Mouse (Mus musculus) liver, embryonic 14.5 days (tissue): ENCODE measurements around the gene Plvap. TPM values are rescaled to one million over a fixed set of nuclear protein-coding genes. Genes with fewer than 3 reads are reported as not detected.
A peak's percentile ranks its signal among the peaks of the same experiment; 100 is the strongest.

Source experiments
- ATAC-seq: fragments of 200-750 bp; cut with Nextera tagmentation; 2 replicates; pipeline ENCODE4 v1.8.0; 2017; ENCODE audit warnings: moderate number of reproducible peaks, mild to moderate bottlenecking, moderate library complexity; ENCODE audit not compliant: insufficient read depth
- DNase-seq, 3 experiments: peaks; one replicate each; pipeline ENCODE4 v3.0.0-alpha.2; 2012 to 2013; ENCODE audit warnings: low read depth in 3 of 3, low spot score in 3 of 3
- H3K27ac ChIP-seq: fragments of 300-500 bp; sonication (generic); 2 replicates; pipeline ENCODE4 v1.5.1; 2014; ENCODE audit warnings: moderate library complexity, mild to moderate bottlenecking, control low read depth, inconsistent platforms
- H3K27me3 ChIP-seq: fragments of 300-500 bp; sonication (generic); 2 replicates; pipeline ENCODE4 v1.6.1; 2014; ENCODE audit warnings: mild to moderate bottlenecking, low read length, moderate library complexity; ENCODE audit not compliant: control insufficient read depth, insufficient read depth
- H3K36me3 ChIP-seq: fragments of 300-500 bp; sonication (generic); replicated peaks from 2 replicates; pipeline ENCODE4 v1.6.1; 2014; ENCODE audit warnings: low read depth; ENCODE audit not compliant: control insufficient read depth, insufficient read depth
- H3K4me1 ChIP-seq, 2 experiments: fragments of 200-500 bp in 1 of 2; fragments of 300-500 bp in 1 of 2; sonication (generic) in 1 of 2; replicated peaks; 2 replicates each; pipeline ENCODE4 v1.6.1; 2012 to 2014; ENCODE audit warnings: antibody characterized with exemption in 1 of 2, inconsistent platforms in 1 of 2, low read length in 1 of 2; ENCODE audit not compliant: control insufficient read depth in 2 of 2, insufficient read depth in 2 of 2
- H3K4me2 ChIP-seq: fragments of 300-500 bp; sonication (generic); 2 replicates; pipeline ENCODE4 v1.6.1; 2014; ENCODE audit warnings: low read depth, mild to moderate bottlenecking, control low read depth, moderate library complexity
- H3K4me3 ChIP-seq, 2 experiments: fragments of 200-500 bp in 1 of 2; fragments of 300-500 bp in 1 of 2; sonication (generic) in 1 of 2; 2 replicates each; pipeline ENCODE4 v1.5.1; 2012 to 2014; ENCODE audit warnings: low read depth in 2 of 2, low read length in 2 of 2, mild to moderate bottlenecking in 2 of 2, control low read depth in 1 of 2, inconsistent platforms in 1 of 2, moderate library complexity in 1 of 2; ENCODE audit not compliant: insufficient read depth in 1 of 2
- H3K9ac ChIP-seq: fragments of 300-500 bp; sonication (generic); replicated peaks from 2 replicates; pipeline ENCODE4 v1.6.1; 2014; ENCODE audit warnings: mild to moderate bottlenecking, control low read depth, moderate library complexity
- H3K9me3 ChIP-seq: fragments of 300-500 bp; sonication (generic); 2 replicates; pipeline ENCODE4 v1.6.1; 2016; ENCODE audit warnings: low read length, mixed read lengths; ENCODE audit not compliant: control insufficient read depth
- CTCF ChIP-seq: IDR thresholded peaks from 2 replicates; pipeline ENCODE4 v1.5.1; 2016; ENCODE audit warnings: antibody characterized with exemption, low read depth, control low read depth
- EP300 ChIP-seq: IDR thresholded peaks from 2 replicates; pipeline ENCODE4 v1.6.1; 2016; ENCODE audit warnings: antibody characterized with exemption, low read depth
- WGBS: fragments of 180-500 bp; shearing (Covaris S2); extraction: QIAGEN DNeasy Blood & Tissue Kit; methylation state at CpG from one replicate; pipeline ENCODE4 v1.1.7; 2014; ENCODE audit not compliant: insufficient replicate concordance; 5-methylcytosine and 5-hydroxymethylcytosine counted together
- polyA plus RNA-seq, 2 experiments: library from polyadenylated mRNA; depleted of rRNA in 1 of 2; stranded (reverse) in 1 of 2; unstranded in 1 of 2; fragments of >200 nt; fragmentation: Nextera tagmentation in 1 of 2; extraction: Ambion mirVana in 1 of 2; gene quantifications; 2 replicates each; pipeline versions ENCODE4 v1.2.1 to v1.2.3; 2012 to 2014

Gene Plvap
- polyA plus RNA-seq, 2 experiments, result 15.9 to 16.8 TPM

DNA sequence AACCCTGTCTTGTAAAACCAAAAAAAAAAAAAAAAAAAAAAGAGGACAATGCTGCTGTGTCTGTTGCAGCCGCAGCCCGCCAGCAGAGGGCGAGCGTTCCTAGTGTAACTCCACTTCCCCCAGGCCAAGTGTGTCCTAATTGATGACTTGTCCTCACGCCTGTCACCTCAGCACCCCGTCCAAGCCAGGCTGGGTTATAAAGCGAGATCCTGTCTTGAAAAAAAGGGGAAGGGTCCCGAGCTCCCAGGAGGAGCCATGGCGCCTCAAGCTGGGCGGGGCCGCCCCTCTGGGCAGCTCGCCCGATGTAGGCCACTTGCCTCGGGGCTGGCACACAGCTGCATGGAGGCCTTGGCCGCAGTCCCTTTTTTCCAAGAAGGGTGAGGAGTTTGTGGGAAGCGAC, 16.5 kb downstream of the Plvap start:
- Histone ChIP-seq H3K4me2 (no peak overlapping the region), H3K27ac (no peak overlapping the region), H3K27me3 (no peaks in the 10 kb centered on the region), H3K36me3 (no peaks in the 10 kb centered on the region; the same call in 1 of the 2 replicates), H3K9ac (no peak overlapping the region), H3K4me1 (peaks cover 0 to 2% of the 10 kb centered on the region in 2 experiments; a peak in 1 of 4 replicates), H3K9me3 (no peaks in the 10 kb centered on the region), H3K4me3 (no peak overlapping the region)
- ATAC-seq (peak; percentile 38; the same call in 1 of the 2 replicates), DNase-seq (peak in 2 of 3 experiments; percentile 46 to 59)
- WGBS, result 27% methylated on average over 16 of the region's 16 CpGs
- TF ChIP-seq EP300 (no peak), CTCF (peak; percentile 89)

DNA sequence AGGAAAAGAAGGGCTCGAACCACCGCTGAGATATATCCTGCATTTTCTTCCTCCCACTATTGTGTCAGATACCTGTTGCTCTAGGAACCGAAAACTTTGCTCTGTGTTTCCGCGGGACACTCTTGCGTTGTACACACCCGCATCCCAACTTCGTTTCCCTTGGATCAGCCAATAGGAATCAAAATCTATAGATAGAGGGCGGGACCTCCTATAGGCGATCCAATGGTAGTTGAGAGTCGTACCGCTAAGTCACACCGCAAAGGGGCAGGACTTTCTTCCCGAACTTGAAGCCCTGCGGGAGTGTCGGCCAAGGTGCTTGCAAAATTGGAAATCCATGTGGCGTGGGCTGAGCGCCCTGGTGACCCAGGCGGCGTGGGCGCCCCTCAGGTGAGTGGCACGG, 23.1 kb downstream of the Plvap start:
- H3K27me3 ChIP-seq, result no peaks in the 10 kb centered on the region
- ATAC-seq (peak; percentile 91), DNase-seq (peak; percentile 92 to 94 (median 94))
- TF ChIP-seq EP300 (no peak), CTCF (no peak)
- H3K27ac ChIP-seq, result peak overlapping the region; percentile 41
- peak overlapping the region; percentile 79 to 84 for H3K4me3 ChIP-seq
- no peaks in the 10 kb centered on the region for H3K9me3 ChIP-seq
- peak overlapping the region; percentile 95 for H3K4me2 ChIP-seq
- peak overlapping the region; percentile 75 for H3K9ac ChIP-seq
- no peaks in the 10 kb centered on the region for H3K36me3 ChIP-seq
- under 1% methylated on average over 22 of the region's 22 CpGs for WGBS
- peaks cover 4 to 7% of the 10 kb centered on the region in 2 experiments; a peak in 3 of 4 replicates for H3K4me1 ChIP-seq

DNA sequence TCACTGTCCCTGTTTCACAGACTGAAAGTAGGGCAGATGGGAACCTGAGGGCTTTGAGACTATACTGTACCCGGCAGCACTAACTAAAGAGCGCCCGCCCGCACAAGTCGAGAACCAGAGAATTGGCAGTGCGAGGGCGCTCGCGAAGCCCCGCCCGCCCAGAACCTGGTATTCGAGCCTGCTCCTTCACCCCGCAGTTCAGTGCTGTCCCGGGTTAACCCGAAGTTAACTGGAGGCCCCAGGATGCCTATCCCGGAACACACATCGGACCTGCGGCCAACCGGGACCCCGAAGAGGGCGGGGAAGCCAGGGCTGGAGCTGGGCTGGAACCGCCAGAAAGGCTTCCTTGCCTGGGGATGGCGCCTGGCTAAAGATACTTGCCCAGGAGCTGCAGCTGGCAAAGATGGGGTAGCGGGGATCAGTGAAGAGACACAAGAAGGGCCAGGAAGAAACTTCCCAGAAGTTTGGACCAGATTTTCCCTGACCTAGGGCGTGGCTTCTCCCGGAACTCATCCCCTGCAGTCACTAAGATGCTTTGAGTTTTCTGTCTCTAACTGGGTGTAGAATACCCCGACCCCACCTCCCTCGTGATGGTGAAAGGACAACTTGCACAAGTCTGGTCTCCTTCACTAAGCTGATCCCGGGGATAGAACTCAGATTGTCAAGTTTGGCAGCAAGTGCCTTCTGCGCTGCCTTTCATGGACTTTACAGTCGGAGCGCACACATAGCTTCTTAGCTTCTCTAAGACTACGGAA, 23.7 kb downstream of the Plvap start, which contains the start of gene Gtpbp3:
Gene Gtpbp3 (plus strand): TSS at position 413 of the 755 bp plus-strand sequence.
- Histone ChIP-seq H3K9ac (peak within 1 kb of the TSS; percentile 75), H3K4me3 (peak within 1 kb of the TSS; percentile 79 to 84), H3K27me3 (no peaks in the 10 kb centered on the region), H3K27ac (peak within 1 kb of the TSS; percentile 41), H3K4me1 (peaks cover 4 to 7% of the 10 kb centered on the region in 2 experiments; a peak in 3 of 4 replicates), H3K4me2 (peak within 1 kb of the TSS; percentile 95), H3K36me3 (no peaks in the 10 kb centered on the region), H3K9me3 (no peaks in the 10 kb centered on the region)
- ATAC-seq (peak; percentile 21), DNase-seq (no peak)
- TF ChIP-seq EP300, result no peak
- TF ChIP-seq CTCF, result no peak
- WGBS, result under 1% methylated on average over 33 of the region's 33 CpGs

DNA sequence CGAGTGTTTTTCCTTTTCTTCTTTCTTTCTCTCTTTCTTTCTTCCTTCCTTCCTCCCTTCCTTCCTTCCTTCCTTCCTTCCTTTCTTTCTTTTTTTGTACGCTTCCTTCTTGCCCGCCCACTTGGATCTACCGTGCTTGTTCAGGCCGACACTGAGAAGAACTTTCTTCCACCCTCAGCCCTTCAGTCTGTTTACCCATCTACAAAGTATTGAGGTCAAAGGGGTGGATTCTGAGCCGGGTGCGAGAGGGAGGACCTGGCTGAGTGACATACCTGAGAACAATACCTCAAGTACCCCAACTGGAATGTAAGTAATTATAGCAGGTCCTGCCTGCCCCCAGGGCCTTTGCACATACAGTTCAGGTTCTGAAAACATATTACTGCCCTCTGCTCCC, 25.4 kb downstream of the Plvap start:
- Histone ChIP-seq H3K4me3 (no peak overlapping the region), H3K36me3 (no peaks in the 10 kb centered on the region), H3K4me2 (peak overlapping the region; percentile 67), H3K27ac (no peak overlapping the region), H3K9me3 (no peaks in the 10 kb centered on the region), H3K4me1 (peaks cover 4 to 7% of the 10 kb centered on the region in 2 experiments; a peak in 3 of 4 replicates), H3K9ac (no peak overlapping the region), H3K27me3 (no peaks in the 10 kb centered on the region)
- DNase-seq, result no peak
- 23% methylated on average over 7 of the region's 7 CpGs for WGBS
- no peak for ATAC-seq
- TF ChIP-seq CTCF (no peak), EP300 (no peak)

DNA sequence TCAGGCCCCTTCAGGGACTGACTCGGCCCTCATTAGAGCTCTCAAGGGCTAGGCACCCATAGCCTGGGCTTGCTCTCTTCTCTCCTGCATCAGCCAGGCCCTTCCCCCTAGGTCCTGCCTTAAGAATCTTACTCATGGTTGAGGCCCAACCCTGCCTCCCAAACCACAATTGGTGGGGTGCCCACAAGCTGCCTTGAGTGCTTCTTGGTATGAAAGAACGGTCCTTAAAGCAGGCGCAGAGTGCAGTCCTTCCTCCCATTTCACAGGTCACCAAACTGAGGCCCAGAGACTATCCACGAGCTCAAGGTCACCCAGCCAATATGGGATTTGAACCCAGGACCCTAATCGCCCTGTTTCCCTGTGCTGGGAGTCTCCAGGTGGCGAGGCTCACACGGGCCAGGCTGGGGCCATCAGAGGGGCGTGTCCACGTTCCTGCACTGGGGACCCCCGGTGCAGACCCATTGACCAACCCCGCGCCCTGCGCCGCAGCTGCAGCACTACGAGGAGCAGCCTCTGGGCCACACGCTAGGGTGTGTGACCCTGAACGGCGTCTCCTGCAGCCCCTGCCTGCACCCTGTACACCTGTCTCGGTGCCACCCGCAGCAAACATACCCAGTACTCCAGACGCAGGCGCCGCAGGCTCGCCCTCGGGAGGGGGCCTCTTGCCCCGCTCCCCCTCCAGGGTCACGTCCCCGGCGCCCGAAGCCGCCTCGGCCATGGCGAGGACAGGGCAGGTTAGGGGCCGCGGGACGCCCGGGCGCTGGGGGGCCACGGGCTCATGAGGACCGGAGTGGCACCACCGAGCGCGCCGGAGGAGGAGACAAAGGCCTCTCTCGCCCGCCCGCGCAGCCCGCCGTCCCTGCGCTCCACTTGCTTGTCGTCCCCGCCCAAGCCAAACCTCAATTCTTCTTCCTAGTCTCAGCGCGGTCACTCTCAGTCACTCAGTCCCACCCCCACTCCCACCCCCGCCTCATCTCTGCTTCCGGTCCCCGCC, 26.1 kb downstream of the Plvap start, which contains the start of gene Ano8:
Gene Ano8 (minus strand): TSS at position 822 of the 994 bp plus-strand sequence.
- H3K27me3 ChIP-seq, result no peaks in the 10 kb centered on the region
- H3K27ac ChIP-seq, result no peak within 1 kb of the TSS
- no peaks in the 10 kb centered on the region for H3K9me3 ChIP-seq
- no peaks in the 10 kb centered on the region for H3K36me3 ChIP-seq
- no peak within 1 kb of the TSS for H3K9ac ChIP-seq
- ATAC-seq, result peak; percentile 6; the same call in 1 of the 2 replicates
- no peak for TF ChIP-seq CTCF
- TF ChIP-seq EP300, result no peak
- H3K4me3 ChIP-seq, result peak within 1 kb of the TSS; percentile 50 to 54
- DNase-seq, result no peak
- peaks cover 4 to 7% of the 10 kb centered on the region in 2 experiments; a peak in 3 of 4 replicates for H3K4me1 ChIP-seq
- WGBS, result 4% methylated on average over 58 of the region's 58 CpGs
- H3K4me2 ChIP-seq, result peak within 1 kb of the TSS; percentile 67
